Mouse (Mus musculus) erythroblast, embryonic 14.5 days (primary cell): Measurements from ENCODE around the gene Mbnl1.

Experiments
- GATA1 ChIP-seq: IDR thresholded peaks from 2 replicates; pipeline ENCODE4 v1.6.1; 2012; ENCODE audit warnings: low read length, inconsistent platforms, mixed read lengths
- TAL1 ChIP-seq: IDR thresholded peaks from 3 replicates; pipeline ENCODE4 v1.6.1; 2012; ENCODE audit warnings: low read length, inconsistent platforms, mixed read lengths

DNA sequence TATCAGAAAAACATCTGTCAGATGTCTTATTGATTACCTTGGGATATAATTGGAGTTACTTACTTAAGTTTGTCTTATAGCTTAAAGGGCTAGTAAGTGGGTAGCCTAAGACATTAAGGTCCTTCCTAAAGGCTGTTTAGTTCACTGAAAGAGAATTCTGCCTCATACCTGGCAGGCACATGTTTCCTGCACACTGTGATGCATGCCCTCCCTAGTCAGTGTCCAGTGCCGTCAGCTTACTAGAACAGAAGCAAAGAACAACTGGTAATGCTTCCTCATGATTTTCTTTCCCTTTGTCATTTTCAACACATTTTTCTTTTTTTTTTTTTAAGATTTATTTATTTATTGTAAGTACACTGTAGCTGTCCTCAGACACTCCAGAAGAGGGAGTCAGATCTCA lies 51.5 kb downstream of the Mbnl1 start:
- TF ChIP-seq GATA1 (no peak), TAL1 (no peak)
